Comparison of ENCODE assay signal across 8 mouse cellular contexts in genomic region chr9:66732791-66733691, GRCm38 (mm10). TPM values are rescaled to one million over a fixed set of nuclear protein-coding genes. Genes with fewer than 3 reads are reported as not detected.
DNase-seq lines count a peak whose midpoint lies in the region; ATAC-seq and TF ChIP-seq lines count a peak whose summit lies in the region.

No protein-coding gene starts in this region.

- H3K36me3 ChIP-seq in forebrain, embryonic 14.5 days (ENCODE audit: control insufficient read depth, insufficient read depth, low read length), result no peaks in the 10 kb centered on the region
- no peaks in the 10 kb centered on the region for H3K36me3 ChIP-seq in forebrain, embryonic 10.5 days (replicated peaks)
- H3K36me3 ChIP-seq in myocyte (ENCODE audit: control insufficient read depth, insufficient read depth), result no peaks in the 10 kb centered on the region

- ATAC-seq in forebrain, embryonic 14.5 days, result no peak
- no peak for ATAC-seq in megakaryocyte, adult 5-6 weeks (ENCODE audit: poor library complexity, severe bottlenecking)

- WGBS in forebrain, embryonic 14.5 days, result 59% methylated on average over 15 of the region's 15 CpGs
- WGBS in forebrain, embryonic 10.5 days, result 66% methylated on average over 15 of the region's 15 CpGs

- H3K4me2 ChIP-seq in forebrain, embryonic 14.5 days (ENCODE audit: low read length), result no peak overlapping the region
- peak overlapping the region; percentile 45 for H3K4me2 ChIP-seq in myocyte (ENCODE audit: low read depth)

- H3K9me3 ChIP-seq in forebrain, embryonic 14.5 days (replicated peaks; ENCODE audit: control insufficient read depth, low read length), result no peaks in the 10 kb centered on the region
- no peaks in the 10 kb centered on the region for H3K9me3 ChIP-seq in forebrain, embryonic 10.5 days

- H3ac ChIP-seq in myocyte (ENCODE audit: control insufficient read depth, insufficient read length), result no peak overlapping the region

- H3K27ac ChIP-seq in forebrain, embryonic 14.5 days (ENCODE audit: low read depth, low read length), result no peak overlapping the region
- no peak overlapping the region for H3K27ac ChIP-seq in forebrain, embryonic 10.5 days

- no peaks in the 10 kb centered on the region for H3K79me2 ChIP-seq in myocyte (ENCODE audit: control insufficient read depth, insufficient read depth)

- no peaks in the 10 kb centered on the region for H3K27me3 ChIP-seq in forebrain, embryonic 14.5 days (replicated peaks; ENCODE audit: control insufficient read depth, insufficient read depth, low read length)
- H3K27me3 ChIP-seq in forebrain, embryonic 10.5 days (ENCODE audit: poor library complexity, severe bottlenecking), result no peaks in the 10 kb centered on the region
- no peaks in the 10 kb centered on the region for H3K27me3 ChIP-seq in myocyte (ENCODE audit: control insufficient read depth, insufficient read depth, insufficient read length)

- no peak for TF ChIP-seq POLR2A in myocyte (IDR thresholded peaks at IDR 0.05; ENCODE audit: insufficient read length, low read depth)

- 0 out of 2 replicates have a peak, but pooled peaks cover 2% of the 10 kb centered on the region for H3K4me1 ChIP-seq in forebrain, embryonic 14.5 days (ENCODE audit: control insufficient read depth, insufficient read depth, low read length)
- 0 out of 2 replicates have a peak, but pooled peaks cover 3% of the 10 kb centered on the region for H3K4me1 ChIP-seq in forebrain, embryonic 10.5 days

- peak; percentile 47 for DNase-seq in forebrain, embryonic 14.5 days (ENCODE audit: low spot score)
- DNase-seq in forebrain, embryonic 10.5 days (ENCODE audit: extremely low spot score, low spot score), result no peak
- peak; percentile 95 for DNase-seq in brain, adult 2 months (ENCODE audit: low read depth, low spot score)
- DNase-seq in frontal cortex, adult 2 months (ENCODE audit: extremely low spot score in 1 of 2, low spot score in 1 of 2), result peak; percentile 67 to 85
- DNase-seq in kidney, postnatal 25 days, result peak; percentile 63 to 77
- DNase-seq in lung, postnatal 10 days, result no peak

- no peak overlapping the region for H3K9ac ChIP-seq in forebrain, embryonic 14.5 days (ENCODE audit: low read length)

- H3K4me3 ChIP-seq in forebrain, embryonic 14.5 days (ENCODE audit: low read depth, low read length), result no peak overlapping the region
- no peak overlapping the region for H3K4me3 ChIP-seq in forebrain, embryonic 10.5 days
- no peak overlapping the region for H3K4me3 ChIP-seq in myocyte

TF ChIP-seq in myocyte, 11 proteins besides CTCF, POLR2A, EP300 and RAD21:
- TF ChIP-seq MYOD1 (IDR thresholded peaks at IDR 0.05; ENCODE audit: control insufficient read depth in 1 of 3, insufficient read length in 2 of 3, low read depth in 2 of 3) (peak in 2 of 3 experiments; percentile 55 to 86), MYOG (IDR thresholded peaks at IDR 0.05; ENCODE audit: control insufficient read depth in 1 of 3, insufficient read depth in 1 of 3, insufficient read length in 2 of 3, low read depth in 2 of 3) (peak in 1 of 3 experiments; percentile 52), SRF (IDR thresholded peaks at IDR 0.05; ENCODE audit: control insufficient read depth, insufficient read length, low read depth) (no peak)

RNA-seq across cellular contexts. Expression of gene Car12, which starts 19.6 kb away (rescaled TPM):
- polyA plus RNA-seq in forebrain, embryonic 14.5 days (2014; fragmentation: Nextera tagmentation; extraction: Ambion mirVana), result 2.6 and 3.3 TPM in 2 replicates
- polyA plus RNA-seq in forebrain, embryonic 10.5 days (2016; fragmentation: Nextera tagmentation; extraction: Ambion mirVana), result 6.8 and 7.4 TPM in 2 replicates
- 10.6 and 13.6 TPM in 2 replicates for polyA plus RNA-seq in frontal cortex, adult 2 months (2012; rRNA removed)
- polyA plus RNA-seq in myocyte (2012; fragmentation: generic; extraction: Trizol), result 0.40 TPM
- 0.09 and 0.16 TPM in 2 replicates for total RNA-seq in megakaryocyte, adult 5-6 weeks (2015)
- 0.11 TPM in 1 of 2 replicates, not detected in the other for total RNA-seq in megakaryocyte, adult 5-6 weeks (2017)

Comparison
In these comparisons a context has a peak if more than half of its experiments do, and no peak if none do; other contexts are left out.
1. DNase-seq: peak in forebrain, embryonic 14.5 days (single experiment), brain, adult 2 months (single experiment), frontal cortex, adult 2 months (2 of 2) and kidney, postnatal 25 days (2 of 2); none in forebrain, embryonic 10.5 days (single experiment) and lung, postnatal 10 days (single experiment).